Mouse (Mus musculus): ENCODE results near the gene Vmn1r203. TPM values are rescaled to one million over a fixed set of nuclear protein-coding genes. Genes with fewer than 3 reads are reported as not detected.

Gene Vmn1r203
- not detected in 2 replicates for polyA plus RNA-seq (2021; fragmentation: Nextera tagmentation)
- long read RNA-seq, experiment 1, result 0 reads
- long read RNA-seq, experiment 2, result 0 reads

DNA sequence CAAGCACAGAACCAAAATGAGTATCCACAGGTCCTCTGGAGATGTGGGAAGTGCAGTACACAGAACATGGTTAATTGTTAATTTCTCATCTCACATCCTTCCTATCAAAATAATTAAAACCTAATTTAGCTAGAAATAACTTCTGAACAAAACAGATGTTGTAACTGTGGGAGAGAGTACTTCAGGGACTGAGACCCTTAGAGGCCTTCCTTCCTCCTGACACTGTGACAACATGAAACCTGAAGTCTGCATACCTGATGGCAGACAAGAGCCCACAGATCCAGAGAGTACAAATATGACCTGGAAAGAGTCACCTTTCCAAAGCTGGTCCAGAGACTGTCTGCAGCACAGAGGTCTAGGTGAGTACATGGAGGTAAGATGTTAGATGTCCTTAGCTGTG is at the start of gene Vmn1r203:
Gene Vmn1r203, plus strand, starts transcription at position 301 of the 400 bp plus-strand sequence.

DNA sequence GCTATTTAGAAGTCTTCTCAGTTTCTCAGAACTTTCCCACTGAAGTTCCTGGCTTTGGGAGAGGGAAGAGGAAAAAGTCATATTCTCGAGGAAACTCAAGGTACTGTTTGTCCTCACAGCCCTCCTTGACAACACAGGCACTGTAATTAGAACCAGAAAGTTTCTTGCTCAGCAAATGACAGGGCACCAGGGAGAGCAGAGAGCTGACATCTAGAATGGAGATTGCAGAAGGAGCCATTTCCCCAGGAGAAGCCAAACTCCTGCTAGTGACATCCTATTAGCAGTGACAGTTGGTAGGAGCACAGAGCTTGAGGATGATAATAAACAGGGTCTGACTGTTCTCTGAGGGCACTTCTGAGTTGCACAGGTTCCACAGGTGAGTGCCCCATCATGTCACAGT is 46.3 kb upstream of the Vmn1r203 start, which contains the start of gene Vmn1r201:
Gene Vmn1r201, plus strand, starts transcription at position 301 of the 400 bp plus-strand sequence.

DNA sequence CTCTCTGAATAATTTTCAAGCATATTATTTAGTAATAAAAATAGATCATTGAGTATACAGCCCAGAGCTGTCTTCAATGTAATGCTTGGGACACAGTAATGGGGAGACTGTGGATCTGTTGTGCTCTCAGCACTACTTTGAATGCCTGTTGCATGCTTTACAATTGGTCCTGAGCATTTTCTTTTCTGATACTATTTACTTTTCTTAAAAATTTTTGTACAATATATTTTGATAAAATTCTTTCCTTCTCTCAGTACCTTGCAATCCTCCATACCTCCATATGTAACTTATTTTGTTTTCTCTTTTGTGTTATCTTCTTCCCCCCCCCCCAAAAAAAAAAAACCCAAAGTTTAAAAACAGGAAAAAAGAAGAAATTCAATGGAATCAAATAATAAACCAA is 12.6 kb upstream of the Vmn1r203 start, which contains the start of gene Vmn1r202:
Gene Vmn1r202, minus strand, starts transcription at position 101 of the 400 bp plus-strand sequence.

DNA sequence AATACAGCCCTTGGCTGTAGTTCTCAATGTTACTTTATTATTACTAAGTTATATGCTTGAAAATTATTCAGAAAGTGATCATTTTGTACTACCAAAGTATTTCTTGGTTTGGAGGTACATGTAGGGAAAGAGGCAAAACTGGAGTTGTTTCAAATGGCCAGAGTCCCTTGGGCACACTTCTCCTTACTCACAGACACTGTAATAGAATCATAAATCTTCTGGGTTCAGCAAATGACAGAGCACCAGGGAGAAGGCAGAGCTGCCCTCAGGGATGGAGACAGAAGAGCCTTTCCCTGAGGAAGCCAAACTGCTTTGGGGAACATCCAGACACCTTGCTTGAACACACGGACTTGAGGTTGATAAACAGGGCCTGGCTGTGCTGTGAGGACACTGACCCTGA is 35.0 kb downstream of the Vmn1r203 start, which contains the start of gene Vmn1r204:
Gene Vmn1r204, plus strand, starts transcription at position 301 of the 400 bp plus-strand sequence.

Other genes with a start within 250 kb of the Vmn1r203 start
- not detected in 2 replicates for gene Vmn1r195, start 247.6 kb upstream of the Vmn1r203 start, polyA plus RNA-seq (2021; fragmentation: Nextera tagmentation)
- not detected in 2 replicates for gene Vmn1r196, start 228.2 kb upstream of the Vmn1r203 start, polyA plus RNA-seq (2021; fragmentation: Nextera tagmentation)
- not detected in 2 replicates for gene Vmn1r197, start 193.5 kb upstream of the Vmn1r203 start, polyA plus RNA-seq (2021; fragmentation: Nextera tagmentation)
- not detected in 2 replicates for gene Vmn1r198, start 167.8 kb upstream of the Vmn1r203 start, polyA plus RNA-seq (2021; fragmentation: Nextera tagmentation)
- gene Vmn1r199, start 138.3 kb upstream of the Vmn1r203 start, polyA plus RNA-seq (2021; fragmentation: Nextera tagmentation), result not detected in 2 replicates
- gene Vmn1r200, start 127.7 kb upstream of the Vmn1r203 start, polyA plus RNA-seq (2021; fragmentation: Nextera tagmentation), result not detected in 2 replicates
- not detected in 2 replicates for gene Vmn1r201, start 46.2 kb upstream of the Vmn1r203 start, polyA plus RNA-seq (2021; fragmentation: Nextera tagmentation)
- not detected in 2 replicates for gene Vmn1r202, start 12.7 kb upstream of the Vmn1r203 start, polyA plus RNA-seq (2021; fragmentation: Nextera tagmentation)
- gene Vmn1r204, start 35.1 kb downstream of the Vmn1r203 start, polyA plus RNA-seq (2021; fragmentation: Nextera tagmentation), result not detected in 2 replicates
- not detected in 2 replicates for gene Vmn1r205, start 74.9 kb downstream of the Vmn1r203 start, polyA plus RNA-seq (2021; fragmentation: Nextera tagmentation)
- gene Vmn1r206, start 106.1 kb downstream of the Vmn1r203 start, polyA plus RNA-seq (2021; fragmentation: Nextera tagmentation), result not detected in 2 replicates
- not detected in 2 replicates for gene Vmn1r207-ps, start 211.5 kb downstream of the Vmn1r203 start, polyA plus RNA-seq (2021; fragmentation: Nextera tagmentation)